Mouse (Mus musculus): ENCODE measurements around the gene Gpr176.

DNA sequence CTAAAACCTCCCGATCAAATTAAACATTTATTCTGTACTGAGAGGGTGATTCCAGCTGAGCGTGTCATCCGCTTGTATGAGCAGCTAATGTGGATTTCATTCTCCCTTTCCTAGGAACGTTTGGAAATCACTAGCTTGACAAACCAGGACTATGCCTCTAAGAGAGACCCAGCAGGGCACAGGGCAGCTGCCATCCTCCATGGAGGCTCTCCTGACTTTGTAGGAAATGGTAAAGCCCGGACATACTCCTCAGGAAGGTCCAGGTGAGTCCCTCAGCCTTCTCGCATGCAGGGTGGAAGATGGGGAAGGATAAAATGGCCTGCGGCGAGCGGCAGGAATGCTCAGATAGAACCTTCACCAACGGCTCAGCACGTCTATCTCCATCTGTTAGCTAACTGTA, 39.6 kb upstream of the Gpr176 start:
- TF ChIP-seq CTCF (IDR thresholded peaks at IDR 0.05; ENCODE audit: low read depth, low read length), result no peak
- no peak for TF ChIP-seq POLR2A (IDR thresholded peaks at IDR 0.05; ENCODE audit: extremely low read depth, insufficient read depth, low read length)

Measured in liver, adult 2 months (tissue).